Mouse (Mus musculus) MEL-GATA-1-ER (cell line): Measurements from ENCODE around the gene Bax.
"Not testable (repeated sequence)": the region's sequence is repeated elsewhere in the genome, so short reads cannot be mapped to it uniquely, and the experiment has no call there.

Experiments used
- DNase-seq: peaks from one replicate; pipeline ENCODE4 v3.0.0-alpha.2; 2012; ENCODE audit warnings: low read depth; ENCODE audit errors: extremely low read depth

Bax gene

GRCm38 (mm10) chr7:45466283-45467089, at the start of gene Bax:
Gene Bax (minus strand): TSS chr7:45466898.
- DNase-seq: peak; percentile 75

GRCm38 (mm10) chr7:45515436-45515835, 48.7 kb upstream of the Bax start:
- DNase-seq: no peak

GRCm38 (mm10) chr7:45514411-45514810, 47.7 kb upstream of the Bax start:
- no peak for DNase-seq

- peak; percentile 96 for DNase-seq
These were observed 43.5 kb upstream of the Bax start, which contains the start of gene Nucb1 for GRCm38 (mm10) chr7:45509912-45510787. Gene Nucb1 (minus strand): TSS chr7:45510406.

- DNase-seq: peak; percentile 33
These were observed 42.6 kb upstream of the Bax start for GRCm38 (mm10) chr7:45509181-45509882.

GRCm38 (mm10) chr7:45508561-45508960, 41.9 kb upstream of the Bax start:
- peak; percentile 93 for DNase-seq

- DNase-seq: no peak
These were observed 40.9 kb upstream of the Bax start for GRCm38 (mm10) chr7:45507583-45507982.

- no peak for DNase-seq
These were observed 31.7 kb upstream of the Bax start for GRCm38 (mm10) chr7:45498427-45498826.

GRCm38 (mm10) chr7:45494548-45494947, 27.9 kb upstream of the Bax start:
- no peak for DNase-seq

GRCm38 (mm10) chr7:45492951-45493350, 26.3 kb upstream of the Bax start:
- DNase-seq: no peak

GRCm38 (mm10) chr7:45492225-45492844, 25.6 kb upstream of the Bax start:
- DNase-seq: no peak

- no peak for DNase-seq
These were observed 24.6 kb upstream of the Bax start for GRCm38 (mm10) chr7:45491264-45491663.

- DNase-seq: no peak
These were observed 24.1 kb upstream of the Bax start for GRCm38 (mm10) chr7:45490822-45491221.

GRCm38 (mm10) chr7:45489578-45489977, 22.9 kb upstream of the Bax start:
- DNase-seq: no peak

- DNase-seq: no peak
These were observed 21.9 kb upstream of the Bax start, which contains the start of gene Dhdh for GRCm38 (mm10) chr7:45488293-45489204. Gene Dhdh (minus strand): TSS chr7:45488805.

GRCm38 (mm10) chr7:45487861-45488292, 21.2 kb upstream of the Bax start:
- no peak for DNase-seq

- no peak for DNase-seq
These were observed 20.2 kb upstream of the Bax start, which contains the start of gene Gm45808 for GRCm38 (mm10) chr7:45486761-45487415. Gene Gm45808 (minus strand): TSS chr7:45486811.

- no peak for DNase-seq
These were observed 19.5 kb upstream of the Bax start for GRCm38 (mm10) chr7:45486158-45486557.

- not testable (repeated sequence) for DNase-seq
These were observed 18.3 kb upstream of the Bax start for GRCm38 (mm10) chr7:45484985-45485384.
